Mouse (Mus musculus) embryo, embryonic 11.5 days (tissue): ENCODE measurements around the gene Spata18.

Experiments used
- DNase-seq: peaks from one replicate; pipeline ENCODE4 v3.0.0-alpha.2; 2012; ENCODE audit warnings: low read depth, low spot score

Gene Spata18

DNA sequence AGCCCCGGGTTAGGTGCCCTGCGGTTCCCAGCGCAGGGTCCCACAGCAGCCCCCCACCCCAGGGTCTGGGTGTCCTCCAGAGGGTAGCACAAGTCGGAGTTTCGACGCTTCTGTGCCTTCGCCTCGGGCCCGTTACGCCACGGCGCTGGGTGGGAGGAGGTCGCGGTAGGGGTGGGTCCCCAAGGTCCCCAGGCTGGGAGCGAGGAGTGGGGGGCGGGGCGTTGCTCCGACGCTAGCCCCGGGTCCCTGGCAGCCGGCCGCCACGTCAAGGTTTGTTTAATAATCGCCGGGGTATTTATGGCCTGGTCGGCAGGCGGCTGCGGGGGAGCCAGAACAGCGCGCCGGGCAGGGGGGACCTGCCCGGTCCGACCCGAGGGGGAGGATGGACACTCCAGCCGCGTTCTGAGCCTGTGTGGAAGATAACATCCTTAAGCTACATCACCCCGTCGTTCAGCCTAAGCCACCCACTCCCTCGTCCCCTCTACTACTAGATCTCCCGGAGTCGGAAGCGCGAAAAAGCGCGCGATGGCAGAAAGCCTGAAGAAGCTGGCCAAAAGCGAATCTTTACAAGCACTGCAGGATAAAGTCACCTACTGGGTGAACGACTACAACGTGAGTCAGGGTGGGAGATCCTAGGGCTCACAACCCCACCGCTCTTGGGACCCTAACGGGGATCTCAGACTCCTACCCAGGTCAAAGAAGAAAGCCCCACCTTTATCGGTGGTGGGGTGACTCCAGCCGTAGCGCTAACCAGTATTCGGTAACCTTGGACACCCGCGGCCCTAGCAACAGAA, at the start of gene Spata18:
Gene Spata18 (plus strand): TSS at position 319 of the 794 bp plus-strand sequence.
- no peak for DNase-seq

DNA sequence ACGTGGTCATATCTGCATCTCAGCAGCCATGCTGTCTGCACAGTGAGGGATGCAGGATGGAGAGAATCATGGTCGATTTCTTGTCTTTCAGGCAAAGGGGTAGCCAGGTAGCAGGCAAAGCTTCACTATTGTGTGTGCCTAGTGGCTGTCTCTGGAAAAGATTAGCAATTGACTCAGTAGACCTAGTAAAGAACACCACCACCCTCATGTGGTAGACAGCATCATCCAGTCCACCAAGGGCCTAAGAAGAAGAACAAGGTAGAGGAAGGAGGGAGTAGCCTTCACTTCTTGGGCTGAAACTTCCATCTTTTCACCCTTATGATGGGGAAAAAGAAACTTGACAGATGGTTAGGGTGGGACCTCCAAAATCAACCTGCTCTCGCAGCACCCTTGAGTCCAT, 48.3 kb upstream of the Spata18 start:
- DNase-seq, result no peak

- DNase-seq, result no peak
These were observed 46.6 kb upstream of the Spata18 start for GRCm38 (mm10) chr5:73604542-73604941.

DNA sequence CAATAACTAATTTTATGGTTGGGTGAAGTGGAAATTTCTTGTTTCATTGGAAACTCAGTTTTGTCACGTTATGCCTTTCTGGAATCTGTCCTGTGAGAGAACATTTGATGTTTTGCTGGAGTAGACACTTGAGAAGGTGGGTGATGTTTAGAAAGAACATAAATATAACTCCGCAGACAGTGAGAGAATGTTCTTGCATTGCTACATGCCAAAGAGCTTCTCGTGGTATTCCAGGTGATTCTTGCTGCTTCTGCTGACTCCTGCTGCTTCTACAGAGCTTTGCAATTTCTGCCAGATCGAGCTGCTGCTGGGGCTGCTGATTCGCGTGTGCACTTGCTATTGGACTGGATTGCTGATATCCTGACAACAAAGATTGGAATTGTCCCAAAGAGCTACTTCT, 46.2 kb upstream of the Spata18 start:
- no peak for DNase-seq

DNA sequence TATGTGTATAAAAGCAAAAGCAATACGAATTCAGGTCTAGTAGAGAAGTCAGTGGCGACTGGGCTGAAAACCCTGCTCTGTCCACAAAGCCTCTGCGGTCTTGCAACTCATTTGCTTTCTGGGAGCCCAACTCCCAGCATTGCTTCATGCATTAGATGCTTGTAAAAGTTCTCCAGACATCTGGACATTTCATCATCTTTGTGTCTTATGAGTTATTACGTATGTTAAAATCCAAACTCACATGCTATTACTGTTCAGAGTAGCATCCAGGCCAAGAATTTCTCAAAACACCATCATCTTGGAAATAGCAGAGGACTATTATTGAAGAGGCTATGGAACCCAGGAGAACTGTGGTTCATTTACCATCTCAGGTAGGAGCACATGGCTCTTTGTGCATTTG, 40.1 kb upstream of the Spata18 start:
- DNase-seq, result no peak

DNA sequence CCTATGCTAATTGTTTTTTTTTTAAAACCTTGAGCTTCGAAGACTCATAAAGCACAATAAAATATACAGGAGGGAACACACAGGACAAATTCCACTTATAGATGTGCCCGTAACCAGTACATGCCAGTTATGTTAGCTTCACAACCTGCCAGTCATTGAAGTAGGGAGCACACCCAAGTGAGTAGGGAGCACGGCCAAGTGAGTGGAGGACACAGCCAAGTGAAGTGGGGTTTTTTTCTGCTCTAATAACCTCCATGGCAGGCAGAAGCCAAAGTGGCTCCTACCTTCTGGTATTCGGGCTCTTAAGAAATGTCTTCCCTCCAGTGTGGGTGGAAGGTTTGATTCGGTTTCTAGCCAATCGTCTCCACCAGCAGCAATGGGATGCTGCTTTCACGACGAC, 37.9 kb upstream of the Spata18 start:
- DNase-seq, result no peak

DNA sequence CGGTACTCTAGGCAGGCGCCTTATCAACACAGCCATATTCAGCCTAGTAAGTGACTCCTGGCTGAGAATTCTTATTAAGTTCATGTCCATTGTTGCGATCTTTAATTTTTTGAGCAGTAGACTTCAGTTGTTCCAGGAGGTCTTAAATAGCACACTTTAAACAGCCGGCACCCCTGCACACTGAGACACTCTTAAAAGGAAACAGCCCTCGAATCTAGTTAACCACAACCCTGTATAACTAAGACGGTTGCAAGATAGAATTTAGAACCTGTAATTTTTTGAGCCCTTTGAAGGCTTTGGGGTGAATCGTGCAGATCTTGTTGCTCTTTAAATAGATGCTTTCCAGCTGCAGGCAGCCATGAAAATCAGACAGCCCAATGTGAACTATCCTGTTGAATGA, 36.0 kb upstream of the Spata18 start:
- DNase-seq, result no peak

- no peak for DNase-seq
These were observed 32.2 kb upstream of the Spata18 start for GRCm38 (mm10) chr5:73618969-73619368.

DNA sequence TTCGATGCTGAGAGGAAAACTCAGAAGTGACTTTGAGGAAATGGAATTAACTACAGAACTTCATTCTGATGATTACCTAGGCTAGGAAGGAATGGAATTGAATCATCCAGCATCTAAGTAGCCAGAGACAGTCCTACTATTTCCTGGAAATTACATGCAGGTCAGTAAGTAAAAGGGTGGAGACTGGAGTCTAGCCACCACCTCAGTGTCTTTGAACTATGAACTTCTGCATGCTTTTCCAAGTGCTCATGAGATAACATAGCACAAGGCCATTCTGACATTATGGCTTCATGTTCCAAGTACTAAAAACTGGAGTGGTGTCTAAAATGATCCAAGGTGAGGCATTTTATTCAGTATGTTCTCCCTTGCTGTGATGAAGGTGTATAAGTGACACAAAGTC, 25.7 kb upstream of the Spata18 start:
- no peak for DNase-seq

DNA sequence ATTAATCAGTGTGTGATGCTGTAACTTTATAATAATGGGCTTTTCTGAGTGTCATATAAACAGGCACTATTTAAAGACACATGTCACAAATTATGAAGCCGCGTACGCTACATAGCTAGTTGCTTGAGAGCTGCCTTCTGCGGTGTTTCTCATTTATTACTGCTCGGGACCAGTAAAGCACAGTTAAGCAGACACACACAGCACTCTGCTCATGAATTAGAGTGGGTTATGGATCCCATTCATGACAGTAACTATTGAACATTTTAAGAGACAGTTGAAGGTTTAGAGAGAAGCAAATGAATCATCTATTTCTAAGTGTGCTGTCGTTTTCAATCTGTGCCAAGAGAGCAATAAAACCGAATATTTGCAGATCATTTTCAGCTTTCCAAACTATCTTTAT, 24.3 kb upstream of the Spata18 start:
- no peak for DNase-seq

GRCm38 (mm10) chr5:73627559-73627958, 23.6 kb upstream of the Spata18 start:
- DNase-seq, result no peak

- no peak for DNase-seq
These were observed 23.2 kb upstream of the Spata18 start for GRCm38 (mm10) chr5:73627991-73628390.

DNA sequence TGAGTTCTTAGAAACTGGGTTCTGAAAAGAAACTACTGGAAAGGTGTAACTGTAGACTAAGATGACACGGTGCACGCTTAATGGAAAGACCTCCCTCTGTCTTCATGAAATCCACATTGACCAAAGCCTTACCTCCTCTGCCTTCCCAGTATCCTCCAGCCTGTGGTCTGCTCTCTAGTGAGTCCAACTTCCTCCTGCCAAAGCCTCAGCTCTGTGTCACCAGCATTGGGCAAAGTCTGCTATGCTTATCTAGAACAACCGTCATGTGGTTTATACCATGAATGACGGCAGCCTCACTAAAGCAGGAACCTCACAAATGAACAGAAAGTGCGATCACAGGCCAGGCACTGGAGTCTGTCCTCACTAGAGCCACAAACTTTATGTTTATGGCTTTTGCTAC, 21.0 kb upstream of the Spata18 start:
- no peak for DNase-seq

DNA sequence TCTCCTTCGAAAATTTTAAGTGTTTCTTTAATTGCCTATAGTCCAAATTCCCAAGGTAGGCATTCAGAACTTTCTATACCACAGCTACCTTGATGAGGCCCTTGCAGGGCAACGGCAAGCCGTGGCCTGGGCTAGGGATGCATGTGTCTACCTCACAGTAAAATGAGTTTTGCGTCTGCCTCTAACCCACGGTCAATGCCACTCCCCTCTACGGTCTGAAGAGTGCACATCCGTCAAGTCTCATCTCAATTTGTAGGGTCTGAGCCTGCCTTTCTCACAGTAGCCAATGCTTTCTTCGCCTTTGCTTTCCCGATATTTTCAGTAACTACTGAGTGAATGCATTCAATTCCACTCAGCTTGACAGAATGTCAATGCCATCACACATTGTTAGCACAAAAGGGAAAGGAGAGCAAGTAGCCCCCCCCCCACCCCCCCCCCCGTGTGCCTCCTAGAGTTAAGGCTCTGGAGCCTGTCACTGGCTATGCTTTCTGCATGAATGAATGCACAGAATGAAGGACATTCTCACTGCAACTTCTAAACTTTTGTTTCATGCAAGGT, 20.1 kb upstream of the Spata18 start:
- DNase-seq, result no peak

GRCm38 (mm10) chr5:73632291-73632690, 18.9 kb upstream of the Spata18 start, which contains the start of gene Lrrc66:
Gene Lrrc66, minus strand, starts transcription at chr5:73632526.
- no peak for DNase-seq

DNA sequence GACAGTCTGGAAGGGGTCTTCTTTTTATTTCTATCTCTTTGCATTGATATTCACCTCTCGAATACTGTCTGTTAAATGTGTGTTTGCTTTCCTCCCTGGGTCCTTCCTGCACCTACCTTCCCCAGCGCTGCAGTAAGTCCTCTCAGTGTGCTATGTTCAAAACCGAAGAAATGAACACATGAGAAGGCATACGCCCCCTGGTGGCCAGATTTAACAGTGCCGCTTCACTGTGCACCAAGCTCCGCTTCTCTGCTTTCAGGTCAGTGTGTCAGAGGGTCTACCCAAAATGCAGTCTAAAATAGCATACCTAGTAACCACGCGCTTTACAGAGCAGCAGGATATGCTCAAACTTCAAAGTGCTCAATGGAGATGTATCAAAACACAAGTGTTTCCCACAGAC, 18.0 kb upstream of the Spata18 start:
- peak; percentile 51 for DNase-seq

- peak; percentile 46 for DNase-seq
These were observed 13.7 kb upstream of the Spata18 start for GRCm38 (mm10) chr5:73637337-73638107.

GRCm38 (mm10) chr5:73641058-73641457, 10.1 kb upstream of the Spata18 start:
- no peak for DNase-seq

DNA sequence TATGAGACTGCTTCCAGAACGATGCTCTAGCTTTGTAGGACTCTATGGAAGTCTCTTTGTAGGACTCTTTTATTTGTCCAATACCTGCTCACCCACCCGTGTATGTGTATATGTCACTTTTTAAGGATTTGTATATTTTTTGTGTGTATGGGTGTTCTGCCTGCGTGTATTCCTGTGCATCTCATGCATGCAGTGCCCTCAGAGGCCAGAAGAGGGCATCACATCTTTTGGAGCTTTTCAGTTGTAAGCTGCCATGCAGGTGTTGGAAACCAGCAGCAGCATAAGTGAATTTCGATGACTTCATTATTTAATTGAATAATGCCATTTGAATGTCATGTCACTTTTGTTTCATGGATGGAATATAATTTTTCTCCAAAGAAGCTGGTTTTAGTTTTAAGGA, 9.1 kb upstream of the Spata18 start:
- DNase-seq, result no peak

DNA sequence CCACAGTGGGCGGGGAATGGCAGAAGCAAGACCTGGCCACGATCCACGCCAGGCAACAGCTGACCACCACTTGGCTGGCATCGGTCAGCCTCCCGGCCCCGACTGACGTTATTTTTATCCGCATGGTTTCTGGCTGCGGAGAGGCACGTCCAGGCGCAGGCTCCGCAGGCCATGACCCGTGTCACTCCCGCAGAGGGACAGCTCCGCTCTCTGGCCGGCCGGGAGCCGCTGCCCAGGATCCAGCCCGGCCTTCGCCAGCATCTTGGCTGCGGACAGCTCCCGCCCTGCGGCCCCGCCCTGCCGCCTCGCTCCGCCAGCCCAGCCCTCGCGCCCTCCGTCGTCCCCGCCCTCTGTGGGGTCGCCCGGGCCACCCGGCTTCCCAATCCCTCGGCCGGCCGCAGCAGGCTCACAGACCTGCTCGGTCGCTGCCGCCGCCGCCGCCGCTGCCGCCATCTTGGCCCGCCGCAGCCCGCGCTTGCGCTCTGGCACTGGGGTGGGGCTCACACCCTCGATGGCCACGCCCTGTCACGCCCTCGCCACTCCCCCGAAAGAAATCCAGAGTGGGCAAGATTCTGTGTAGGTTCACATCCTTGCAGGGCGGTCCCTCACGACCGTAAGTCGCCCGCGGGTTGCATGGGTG, 3.8 kb upstream of the Spata18 start, which contains the start of gene Sgcb:
Gene Sgcb (minus strand): TSS at position 530 of the 640 bp plus-strand sequence.
- peak; percentile 68 for DNase-seq

DNA sequence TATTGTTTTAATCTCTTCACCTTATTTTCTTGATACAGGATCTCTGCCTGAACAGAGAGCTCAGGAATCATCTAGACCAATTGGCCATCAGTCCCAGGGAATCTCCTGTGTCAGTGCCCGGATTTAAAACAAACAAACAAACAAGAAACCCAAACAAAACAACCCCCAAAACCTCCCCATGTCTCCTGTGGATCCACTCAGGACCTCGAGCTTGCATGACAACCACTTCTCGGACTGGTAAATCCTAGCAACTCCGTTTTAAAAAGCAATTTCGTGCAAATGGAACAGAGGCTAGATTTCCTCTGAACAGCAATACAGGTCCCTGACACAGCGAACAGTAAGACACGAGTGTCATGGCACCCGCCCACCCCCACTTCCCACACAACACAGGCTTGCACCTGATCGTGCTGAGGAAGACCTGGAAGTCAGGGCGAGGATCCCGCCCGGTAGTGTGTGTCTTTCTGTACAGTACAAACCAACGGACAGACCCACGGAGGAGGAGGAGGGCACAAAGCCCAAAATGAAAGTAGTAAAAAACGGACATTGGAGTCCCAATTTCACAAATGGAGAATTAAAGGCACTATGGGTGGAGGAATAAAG, 714 bp upstream of the Spata18 start:
- no peak for DNase-seq

- no peak for DNase-seq
These were observed 649 bp downstream of the Spata18 start for GRCm38 (mm10) chr5:73651855-73652201.
